Mouse (Mus musculus): ENCODE measurements at regions not wholly inside any gene's neighbourhood (a gene's known extent, or its start where the extent isn't known, plus 50 kb on each side); places are given as distances from the start of the nearest gene placed in this dataset.

- no peak for DNase-seq (ENCODE audit: low spot score in 2 of 2)
These were observed 235.1 kb upstream of the Lcorl start for GRCm38 (mm10) chr5:46092549-46092948.

- no peak for DNase-seq (ENCODE audit: low spot score in 2 of 2)
These were observed 229.5 kb upstream of the Lcorl start for GRCm38 (mm10) chr5:46086885-46087284.

- DNase-seq (ENCODE audit: low spot score in 2 of 2): no peak
These were observed 225.9 kb upstream of the Lcorl start for GRCm38 (mm10) chr5:46083293-46083692.

- DNase-seq (ENCODE audit: low spot score in 2 of 2): no peak
These were observed 216.3 kb upstream of the Lcorl start for GRCm38 (mm10) chr5:46073744-46074143.

- no peak for DNase-seq (ENCODE audit: low spot score in 2 of 2)
These were observed 215.7 kb upstream of the Lcorl start for GRCm38 (mm10) chr5:46073136-46073535.

GRCm38 (mm10) chr5:46059910-46060309, 202.5 kb upstream of the Lcorl start:
- DNase-seq (ENCODE audit: low spot score in 2 of 2): no peak

GRCm38 (mm10) chr5:46054850-46055249, 197.4 kb upstream of the Lcorl start:
- no peak for DNase-seq (ENCODE audit: low spot score in 2 of 2)

GRCm38 (mm10) chr5:46042684-46043348, 185.4 kb upstream of the Lcorl start:
- DNase-seq (ENCODE audit: low spot score in 2 of 2): no peak

- no peak for DNase-seq (ENCODE audit: low spot score in 2 of 2)
These were observed 175.7 kb upstream of the Lcorl start for GRCm38 (mm10) chr5:46033008-46033676.

GRCm38 (mm10) chr5:46032206-46032605, 174.8 kb upstream of the Lcorl start:
- DNase-seq (ENCODE audit: low spot score in 2 of 2): no peak

- DNase-seq (ENCODE audit: low spot score in 2 of 2): no peak
These were observed 166.7 kb upstream of the Lcorl start for GRCm38 (mm10) chr5:46024138-46024537.

GRCm38 (mm10) chr5:46023456-46023855, 166.0 kb upstream of the Lcorl start:
- no peak for DNase-seq (ENCODE audit: low spot score in 2 of 2)

- DNase-seq (ENCODE audit: low spot score in 2 of 2): no peak
These were observed 164.6 kb upstream of the Lcorl start for GRCm38 (mm10) chr5:46022047-46022422.

GRCm38 (mm10) chr5:46021398-46022046, 164.1 kb upstream of the Lcorl start:
- DNase-seq (ENCODE audit: low spot score in 2 of 2): no peak

GRCm38 (mm10) chr5:46020175-46020574, 162.8 kb upstream of the Lcorl start:
- DNase-seq (ENCODE audit: low spot score in 2 of 2): no peak

GRCm38 (mm10) chr5:46007446-46007845, 150.0 kb upstream of the Lcorl start:
- no peak for DNase-seq (ENCODE audit: low spot score in 2 of 2)

GRCm38 (mm10) chr5:46006691-46007090, 149.3 kb upstream of the Lcorl start:
- DNase-seq (ENCODE audit: low spot score in 2 of 2): peak in 1 of 2 experiments; percentile 25

GRCm38 (mm10) chr5:46006228-46006627, 148.8 kb upstream of the Lcorl start:
- no peak for DNase-seq (ENCODE audit: low spot score in 2 of 2)

- DNase-seq (ENCODE audit: low spot score in 2 of 2): no peak
These were observed 148.2 kb upstream of the Lcorl start for GRCm38 (mm10) chr5:46005631-46006030.

GRCm38 (mm10) chr5:46002011-46002410, 144.6 kb upstream of the Lcorl start:
- DNase-seq (ENCODE audit: low spot score in 2 of 2): no peak

GRCm38 (mm10) chr5:45957766-45958165, 100.4 kb upstream of the Lcorl start:
- DNase-seq (ENCODE audit: low spot score in 2 of 2): no peak

GRCm38 (mm10) chr5:45943970-45944369, 86.6 kb upstream of the Lcorl start:
- no peak for DNase-seq (ENCODE audit: low spot score in 2 of 2)

- no peak for DNase-seq (ENCODE audit: low spot score in 2 of 2)
These were observed 75.6 kb upstream of the Lcorl start for GRCm38 (mm10) chr5:45932970-45933369.
